Mouse (Mus musculus) midbrain, postnatal 0 days (tissue): ENCODE measurements around the gene Olfr894. TPM values are rescaled to one million over a fixed set of nuclear protein-coding genes. Genes with fewer than 3 reads are reported as not detected.
"Not testable (repeated sequence)": the region's sequence is repeated elsewhere in the genome, so short reads cannot be mapped to it uniquely, and the experiment has no call there.

Experiments
- ATAC-seq: fragments of 200-750 bp; cut with Nextera tagmentation; 2 replicates; pipeline ENCODE4 v1.8.0; 2017; ENCODE audit warnings: moderate number of reproducible peaks, mild to moderate bottlenecking, moderate TSS enrichment, moderate library complexity; ENCODE audit not compliant: low FRiP score
- DNase-seq: peaks from one replicate; pipeline ENCODE4 v3.0.0-alpha.2; 2015; ENCODE audit warnings: low spot score
- H3K27ac ChIP-seq: fragments of 300-500 bp; sonication (generic); 2 replicates; pipeline ENCODE4 v1.5.1; 2014; ENCODE audit warnings: low read depth, mild to moderate bottlenecking, low read length, mixed read lengths
- H3K27me3 ChIP-seq: fragments of 300-500 bp; sonication (generic); 2 replicates; pipeline ENCODE4 v1.6.1; 2014; ENCODE audit warnings: low read length, control low read depth, mixed read lengths; ENCODE audit not compliant: insufficient read depth
- H3K36me3 ChIP-seq: fragments of 300-500 bp; sonication (generic); 2 replicates; pipeline ENCODE4 v1.6.1; 2014; ENCODE audit warnings: low read length, control low read depth, mixed read lengths; ENCODE audit not compliant: insufficient read depth
- H3K4me1 ChIP-seq: fragments of 300-500 bp; sonication (generic); 2 replicates; pipeline ENCODE4 v1.6.1; 2014; ENCODE audit warnings: mild to moderate bottlenecking, control low read depth, antibody characterized with exemption, low read length, mixed read lengths; ENCODE audit not compliant: insufficient read depth
- H3K4me2 ChIP-seq: fragments of 300-500 bp; sonication (generic); 2 replicates; pipeline ENCODE4 v1.6.1; 2014; ENCODE audit warnings: low read depth, mild to moderate bottlenecking, low read length, mixed read lengths; ENCODE audit not compliant: poor library complexity, severe bottlenecking
- H3K4me3 ChIP-seq: fragments of 300-500 bp; sonication (generic); 2 replicates; pipeline ENCODE4 v1.5.1; 2014; ENCODE audit warnings: low read depth, mild to moderate bottlenecking, low read length, moderate library complexity
- H3K9ac ChIP-seq: fragments of 300-500 bp; sonication (generic); replicated peaks from 2 replicates; pipeline ENCODE4 v1.6.1; 2014; ENCODE audit warnings: mild to moderate bottlenecking, low read length, moderate library complexity, mixed read lengths; ENCODE audit not compliant: poor library complexity, severe bottlenecking
- H3K9me3 ChIP-seq: fragments of 300-500 bp; sonication (generic); 2 replicates; pipeline ENCODE4 v1.6.1; 2016; ENCODE audit warnings: low read length, control low read depth
- CTCF ChIP-seq: IDR thresholded peaks from 2 replicates; pipeline ENCODE4 v1.5.1; 2016; ENCODE audit warnings: antibody characterized with exemption, mild to moderate bottlenecking
- WGBS: fragments of 180-500 bp; shearing (Covaris S2); extraction: QIAGEN DNeasy Blood & Tissue Kit; methylation state at CpG from one replicate; pipeline ENCODE4 v1.1.7; 2014; 5-methylcytosine and 5-hydroxymethylcytosine counted together
- polyA plus RNA-seq: library from polyadenylated mRNA; unstranded; fragments of >200 nt; fragmentation: Nextera tagmentation; extraction: Ambion mirVana; gene quantifications from 2 replicates; pipeline ENCODE4 v1.2.1, GENCODE M21; 2015
- total RNA-seq: library from RNA; depleted of rRNA; stranded (reverse); fragments of >200 nt; gene quantifications from 2 replicates; pipeline ENCODE4 v1.2.3, GENCODE M21; 2014; rRNA removed

Gene Olfr894
- not detected in 2 replicates for total RNA-seq
- not detected in 2 replicates for polyA plus RNA-seq

DNA sequence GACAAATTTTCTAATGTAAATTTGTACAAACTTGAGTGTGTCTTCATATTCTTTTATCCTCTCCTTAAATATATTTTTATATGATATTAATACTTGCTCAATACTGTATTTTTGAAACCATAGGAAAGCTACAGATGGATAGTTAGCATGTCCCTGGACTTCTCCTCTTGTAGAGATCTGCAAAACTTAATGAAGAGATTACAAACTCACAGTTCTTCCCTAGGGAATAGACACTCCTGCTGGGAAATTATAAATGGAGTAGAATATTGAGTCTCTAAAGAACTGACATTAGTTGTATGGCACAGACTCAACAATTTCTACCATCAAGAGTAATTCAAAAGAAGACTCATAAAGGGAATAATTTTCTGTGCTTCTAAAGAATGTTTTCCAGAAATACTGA is at the start of gene Olfr894:
TSS of gene Olfr894 (plus strand) at position 301 of the 400 bp plus-strand sequence.
- Histone ChIP-seq H3K36me3 (no peaks in the 10 kb centered on the region), H3K4me3 (no peak within 1 kb of the TSS), H3K9me3 (no peaks in the 10 kb centered on the region), H3K27ac (no peak within 1 kb of the TSS), H3K9ac (no peak within 1 kb of the TSS), H3K4me2 (no peak within 1 kb of the TSS), H3K27me3 (no peaks in the 10 kb centered on the region), H3K4me1 (no peaks in the 10 kb centered on the region)
- DNase-seq, result no peak
- no peak for ATAC-seq
- no peak for TF ChIP-seq CTCF

DNA sequence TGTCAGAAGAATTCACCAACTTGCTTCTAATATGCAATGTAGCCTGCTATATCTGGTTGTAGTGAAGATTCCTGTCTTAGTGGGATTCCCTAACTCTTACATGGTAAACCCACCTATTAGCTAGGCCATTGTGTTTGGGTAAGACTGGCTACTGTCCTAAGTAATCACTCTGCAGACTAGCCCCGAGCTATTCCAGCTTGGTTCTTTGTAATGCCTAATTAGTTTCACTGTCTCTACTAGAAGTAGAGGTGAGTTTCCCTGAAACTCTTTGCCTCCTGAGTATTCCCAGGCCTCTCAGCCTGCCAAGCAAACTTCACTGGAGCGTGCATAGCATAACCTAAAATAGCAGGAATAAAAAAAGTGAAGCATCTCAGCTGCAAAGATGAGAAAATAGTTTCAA is 49.5 kb upstream of the Olfr894 start:
- 47% methylated on average over 2 of the region's 2 CpGs for WGBS
- H3K9me3 ChIP-seq, DNase-seq, H3K27me3 ChIP-seq, H3K4me2 ChIP-seq, H3K4me3 ChIP-seq, ATAC-seq, H3K36me3 ChIP-seq, H3K27ac ChIP-seq, H3K4me1 ChIP-seq, H3K9ac ChIP-seq: not testable (repeated sequence)

DNA sequence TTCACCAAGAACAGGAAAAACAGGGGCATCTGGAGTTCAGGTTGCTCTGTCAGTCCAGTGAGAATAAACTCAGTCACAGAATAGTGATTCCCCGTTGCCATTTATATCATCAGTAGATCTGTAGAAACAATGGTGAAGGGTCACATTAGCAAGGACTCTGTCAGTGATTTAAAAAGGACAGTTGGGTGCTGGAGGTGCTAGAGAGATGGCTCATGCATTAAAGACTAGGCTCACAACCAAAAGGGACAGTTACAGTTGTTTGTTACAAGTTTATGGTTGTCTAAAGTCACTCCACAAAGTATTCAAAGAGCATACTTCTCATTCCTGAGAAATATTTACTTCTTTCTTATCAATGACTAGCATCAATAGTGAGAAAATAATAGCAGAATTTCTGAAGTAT is 37.1 kb upstream of the Olfr894 start, which contains the start of gene Olfr891:
TSS of gene Olfr891 (minus strand) at position 101 of the 400 bp plus-strand sequence.
- no peak for TF ChIP-seq CTCF
- Histone ChIP-seq H3K4me3 (no peak within 1 kb of the TSS), H3K4me2 (no peak within 1 kb of the TSS), H3K9me3 (no peaks in the 10 kb centered on the region), H3K27ac (no peak within 1 kb of the TSS), H3K36me3 (no peaks in the 10 kb centered on the region), H3K4me1 (no peaks in the 10 kb centered on the region), H3K27me3 (no peaks in the 10 kb centered on the region), H3K9ac (no peak within 1 kb of the TSS)
- no peak for ATAC-seq
- no peak for DNase-seq
- WGBS, result 81% methylated on average over 1 of the region's 1 CpGs

DNA sequence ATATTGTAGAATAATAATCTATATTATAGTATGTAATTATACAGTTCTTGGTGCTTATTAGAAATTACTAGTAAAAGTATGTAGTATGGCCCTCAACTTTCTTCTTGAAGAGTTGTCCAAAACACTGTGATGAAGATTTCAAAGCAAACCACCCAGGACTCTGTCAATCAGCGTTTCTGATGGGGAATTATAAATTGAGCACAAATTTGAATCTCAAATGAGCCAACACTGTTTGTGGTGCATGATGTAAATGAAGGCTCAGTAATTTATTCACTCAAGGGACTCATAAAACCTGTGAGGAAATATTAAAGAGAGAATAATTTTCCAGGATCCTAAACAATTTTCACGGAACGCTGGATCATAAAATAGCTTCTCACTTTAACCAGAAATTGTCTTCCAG is 9.8 kb upstream of the Olfr894 start, which contains the start of gene Olfr893:
TSS of gene Olfr893 (plus strand) at position 301 of the 400 bp plus-strand sequence.
- DNase-seq, result no peak
- Histone ChIP-seq H3K4me3 (no peak within 1 kb of the TSS), H3K27ac (no peak within 1 kb of the TSS), H3K4me2 (no peak within 1 kb of the TSS), H3K27me3 (no peaks in the 10 kb centered on the region), H3K9ac (no peak within 1 kb of the TSS), H3K4me1 (no peaks in the 10 kb centered on the region), H3K36me3 (no peaks in the 10 kb centered on the region), H3K9me3 (no peaks in the 10 kb centered on the region)
- ATAC-seq, result no peak
- TF ChIP-seq CTCF, result no peak
- 73% methylated on average over 3 of the region's 3 CpGs for WGBS

DNA sequence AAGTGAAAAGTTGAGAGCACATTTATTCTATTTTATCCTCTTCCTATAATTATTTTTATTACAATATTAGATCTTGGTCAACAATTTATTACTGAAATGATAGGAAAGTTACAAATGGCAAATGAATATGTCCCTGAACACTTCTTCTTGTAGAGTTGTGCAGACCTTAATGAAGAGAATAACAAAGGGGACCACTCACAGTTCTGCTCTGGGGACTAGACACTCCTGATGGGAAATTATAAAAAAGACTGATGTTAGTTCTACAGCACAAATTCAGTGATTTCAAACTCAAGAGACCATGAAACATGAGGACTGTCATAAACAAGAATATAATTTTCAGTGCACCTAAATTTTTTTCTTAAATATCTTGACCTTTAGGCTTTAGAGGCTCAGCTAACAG is 34.6 kb downstream of the Olfr894 start, which contains the start of gene Olfr143:
TSS of gene Olfr143 (plus strand) at position 301 of the 400 bp plus-strand sequence.
- Histone ChIP-seq H3K27ac (no peak within 1 kb of the TSS), H3K9me3 (no peaks in the 10 kb centered on the region), H3K36me3 (no peaks in the 10 kb centered on the region), H3K27me3 (no peaks in the 10 kb centered on the region), H3K4me3 (no peak within 1 kb of the TSS), H3K4me1 (no peaks in the 10 kb centered on the region), H3K4me2 (no peak within 1 kb of the TSS), H3K9ac (no peak within 1 kb of the TSS)
- DNase-seq (no peak), ATAC-seq (no peak)
- no peak for TF ChIP-seq CTCF

DNA sequence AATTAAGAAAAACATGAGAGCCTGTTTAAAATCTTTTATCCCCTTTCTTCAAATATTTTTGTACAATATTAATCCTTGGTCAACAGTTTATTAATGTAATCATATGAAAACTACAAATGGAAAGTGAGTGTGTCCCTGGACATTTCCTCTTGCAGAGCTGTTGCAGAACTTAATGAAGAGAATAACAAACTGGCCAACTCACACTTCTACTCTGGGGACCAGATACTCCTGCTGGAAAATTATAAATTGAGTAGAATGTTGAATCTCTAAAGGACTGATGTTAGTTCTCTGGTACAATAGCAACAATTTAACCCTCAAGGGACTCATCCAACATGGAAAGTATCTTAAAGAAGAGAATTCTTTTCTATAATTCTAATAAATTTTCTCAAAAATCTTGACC is 49.7 kb downstream of the Olfr894 start, which contains the start of gene Olfr895:
TSS of gene Olfr895 (plus strand) at position 301 of the 400 bp plus-strand sequence.
- no peak for ATAC-seq
- H3K4me1 ChIP-seq, result no peaks in the 10 kb centered on the region
- H3K4me2 ChIP-seq, result no peak within 1 kb of the TSS
- no peak for DNase-seq
- no peaks in the 10 kb centered on the region for H3K9me3 ChIP-seq
- H3K9ac ChIP-seq, result no peak within 1 kb of the TSS
- no peak within 1 kb of the TSS for H3K4me3 ChIP-seq
- no peak within 1 kb of the TSS for H3K27ac ChIP-seq
- H3K36me3 ChIP-seq, result no peaks in the 10 kb centered on the region
- no peak for TF ChIP-seq CTCF
- no peaks in the 10 kb centered on the region for H3K27me3 ChIP-seq

Other genes with a start within 250 kb of the Olfr894 start
- gene Olfr881, start 226.2 kb upstream of the Olfr894 start, total RNA-seq, result not detected in 2 replicates
- gene Olfr881, start 226.2 kb upstream of the Olfr894 start, polyA plus RNA-seq, result not detected in 2 replicates
- gene Olfr883, start 192.2 kb upstream of the Olfr894 start, total RNA-seq, result not detected in 2 replicates
- gene Olfr883, start 192.2 kb upstream of the Olfr894 start, polyA plus RNA-seq, result not detected in 2 replicates
- gene Olfr884, start 171.5 kb upstream of the Olfr894 start, total RNA-seq, result not detected in 2 replicates
- gene Olfr884, start 171.5 kb upstream of the Olfr894 start, polyA plus RNA-seq, result not detected in 2 replicates
- not detected in 2 replicates for gene Olfr885, start 156.7 kb upstream of the Olfr894 start, total RNA-seq
- gene Olfr885, start 156.7 kb upstream of the Olfr894 start, polyA plus RNA-seq, result not detected in 2 replicates
- not detected in 2 replicates for gene Olfr887, start 134.0 kb upstream of the Olfr894 start, total RNA-seq
- gene Olfr887, start 134.0 kb upstream of the Olfr894 start, polyA plus RNA-seq, result not detected in 2 replicates
- gene Olfr888, start 109.9 kb upstream of the Olfr894 start, total RNA-seq, result not detected in 2 replicates
- gene Olfr888, start 109.9 kb upstream of the Olfr894 start, polyA plus RNA-seq, result not detected in 2 replicates
- not detected in 2 replicates for gene Olfr889, start 102.9 kb upstream of the Olfr894 start, total RNA-seq
- 0.04 TPM in 1 of 2 replicates, not detected in the other for gene Olfr889, start 102.9 kb upstream of the Olfr894 start, polyA plus RNA-seq
- not detected in 2 replicates for gene Olfr890, start 75.5 kb upstream of the Olfr894 start, total RNA-seq
- gene Olfr890, start 75.5 kb upstream of the Olfr894 start, polyA plus RNA-seq, result not detected in 2 replicates
- gene Olfr891, start 37.2 kb upstream of the Olfr894 start, total RNA-seq, result not detected in 2 replicates
- not detected in 2 replicates for gene Olfr891, start 37.2 kb upstream of the Olfr894 start, polyA plus RNA-seq
- gene Olfr893, start 9.7 kb upstream of the Olfr894 start, total RNA-seq, result not detected in 2 replicates
- not detected in 2 replicates for gene Olfr893, start 9.7 kb upstream of the Olfr894 start, polyA plus RNA-seq
- not detected in 2 replicates for gene Olfr143, start 34.7 kb downstream of the Olfr894 start, total RNA-seq
- not detected in 2 replicates for gene Olfr143, start 34.7 kb downstream of the Olfr894 start, polyA plus RNA-seq
- not detected in 2 replicates for gene Olfr895, start 49.8 kb downstream of the Olfr894 start, total RNA-seq
- not detected in 2 replicates for gene Olfr895, start 49.8 kb downstream of the Olfr894 start, polyA plus RNA-seq
- gene Olfr896-ps1, start 73.1 kb downstream of the Olfr894 start, total RNA-seq, result not detected in 2 replicates
- gene Olfr896-ps1, start 73.1 kb downstream of the Olfr894 start, polyA plus RNA-seq, result not detected in 2 replicates
- not detected in 2 replicates for gene Olfr25, start 111.0 kb downstream of the Olfr894 start, total RNA-seq
- gene Olfr25, start 111.0 kb downstream of the Olfr894 start, polyA plus RNA-seq, result not detected in 2 replicates
- not detected in 2 replicates for gene Olfr898, start 130.4 kb downstream of the Olfr894 start, total RNA-seq
- not detected in 2 replicates for gene Olfr898, start 130.4 kb downstream of the Olfr894 start, polyA plus RNA-seq
- gene Olfr250, start 148.8 kb downstream of the Olfr894 start, total RNA-seq, result not detected in 2 replicates
- not detected in 2 replicates for gene Olfr250, start 148.8 kb downstream of the Olfr894 start, polyA plus RNA-seq
- gene Olfr251, start 159.0 kb downstream of the Olfr894 start, total RNA-seq, result not detected in 2 replicates
- gene Olfr251, start 159.0 kb downstream of the Olfr894 start, polyA plus RNA-seq, result not detected in 2 replicates
- not detected in 2 replicates for gene Olfr147, start 183.6 kb downstream of the Olfr894 start, total RNA-seq
- not detected in 2 replicates for gene Olfr147, start 183.6 kb downstream of the Olfr894 start, polyA plus RNA-seq
- gene Olfr901, start 211.4 kb downstream of the Olfr894 start, total RNA-seq, result not detected in 2 replicates
- not detected in 2 replicates for gene Olfr901, start 211.4 kb downstream of the Olfr894 start, polyA plus RNA-seq
- not detected in 2 replicates for gene Olfr902, start 229.6 kb downstream of the Olfr894 start, total RNA-seq
- gene Olfr902, start 229.6 kb downstream of the Olfr894 start, polyA plus RNA-seq, result not detected in 2 replicates
- not detected in 2 replicates for gene Olfr904, start 245.1 kb downstream of the Olfr894 start, total RNA-seq
- gene Olfr904, start 245.1 kb downstream of the Olfr894 start, polyA plus RNA-seq, result not detected in 2 replicates